Mouse (Mus musculus) forebrain, embryonic 13.5 days (tissue): ENCODE data around the gene Zbtb16. TPM values are rescaled to one million over a fixed set of nuclear protein-coding genes. Genes with fewer than 3 reads are reported as not detected.

ENCODE experiments used
- ATAC-seq: fragments of 200-750 bp; cut with Nextera tagmentation; 2 replicates; pipeline ENCODE4 v1.8.0; 2017
- H3K27ac ChIP-seq: fragments of 300-500 bp; sonication (generic); 2 replicates; pipeline ENCODE4 v1.5.1; 2015; ENCODE audit warnings: inconsistent platforms, mild to moderate bottlenecking, moderate library complexity
- H3K27me3 ChIP-seq: fragments of 300-500 bp; sonication (generic); 2 replicates; pipeline ENCODE4 v1.6.1; 2015; ENCODE audit warnings: mild to moderate bottlenecking, inconsistent platforms
- H3K36me3 ChIP-seq: fragments of 300-500 bp; sonication (generic); 2 replicates; pipeline ENCODE4 v1.6.1; 2015; ENCODE audit warnings: mild to moderate bottlenecking, inconsistent platforms; ENCODE audit not compliant: poor library complexity, severe bottlenecking
- H3K4me1 ChIP-seq: fragments of 300-500 bp; sonication (generic); 2 replicates; pipeline ENCODE4 v1.6.1; 2015; ENCODE audit warnings: inconsistent platforms
- H3K4me2 ChIP-seq: fragments of 300-500 bp; sonication (generic); 2 replicates; pipeline ENCODE4 v1.6.1; 2015; ENCODE audit warnings: inconsistent platforms, mild to moderate bottlenecking, moderate library complexity
- H3K4me3 ChIP-seq: fragments of 300-500 bp; sonication (generic); 2 replicates; pipeline ENCODE4 v1.5.1; 2015; ENCODE audit warnings: mild to moderate bottlenecking, inconsistent platforms
- H3K9ac ChIP-seq: fragments of 300-500 bp; sonication (generic); 2 replicates; pipeline ENCODE4 v1.6.1; 2015; ENCODE audit warnings: mild to moderate bottlenecking, inconsistent platforms
- H3K9me3 ChIP-seq: fragments of 300-500 bp; sonication (generic); replicated peaks from 2 replicates; pipeline ENCODE4 v1.6.1; 2016; ENCODE audit warnings: inconsistent platforms
- WGBS: fragments of 180-500 bp; shearing (Covaris S2); methylation state at CpG from one replicate; pipeline ENCODE4 v1.1.7; 2015; 5-methylcytosine and 5-hydroxymethylcytosine counted together
- polyA plus RNA-seq: library from polyadenylated mRNA; unstranded; fragments of >200 nt; fragmentation: Nextera tagmentation; extraction: Ambion mirVana; gene quantifications from 2 replicates; pipeline ENCODE4 v1.2.1, GENCODE M21; 2015

The Zbtb16 gene
- polyA plus RNA-seq, 1 experiment from 2014 or later = 3.2 TPM

GRCm38 (mm10) chr9:48773710-48774109, 62.3 kb downstream of the Zbtb16 start:
- Histone ChIP-seq H3K9me3 (no peaks in the 10 kb centered on the region), H3K9ac (no peak overlapping the region), H3K4me3 (no peak overlapping the region), H3K4me1 (no peaks in the 10 kb centered on the region), H3K36me3 (no peaks in the 10 kb centered on the region), H3K27me3 (no peaks in the 10 kb centered on the region), H3K27ac (no peak overlapping the region), H3K4me2 (no peak overlapping the region)
- WGBS = 93% methylated on average over 8 of the region's 8 CpGs
- ATAC-seq = no peak

- Histone ChIP-seq H3K4me1 (no peaks in the 10 kb centered on the region), H3K27me3 (no peaks in the 10 kb centered on the region), H3K9ac (no peak overlapping the region), H3K4me2 (no peak overlapping the region), H3K4me3 (no peak overlapping the region), H3K27ac (no peak overlapping the region), H3K9me3 (no peaks in the 10 kb centered on the region), H3K36me3 (no peaks in the 10 kb centered on the region)
- ATAC-seq = no peak
- 89% methylated on average over 6 of the region's 6 CpGs for WGBS
Observed at GRCm38 (mm10) chr9:48773130-48773529, 62.9 kb downstream of the Zbtb16 start.

GRCm38 (mm10) chr9:48771504-48771903, 64.5 kb downstream of the Zbtb16 start:
- 98% methylated on average over 6 of the region's 6 CpGs for WGBS
- no peak for ATAC-seq
- H3K4me2 ChIP-seq = no peak overlapping the region

GRCm38 (mm10) chr9:48768965-48769364, 67.1 kb downstream of the Zbtb16 start:
- Histone ChIP-seq H3K9me3 (no peaks in the 10 kb centered on the region), H3K4me2 (no peak overlapping the region), H3K4me3 (no peak overlapping the region), H3K4me1 (no peaks in the 10 kb centered on the region), H3K27ac (no peak overlapping the region), H3K9ac (no peak overlapping the region), H3K27me3 (no peaks in the 10 kb centered on the region), H3K36me3 (no peaks in the 10 kb centered on the region)
- WGBS = 94% methylated on average over 4 of the region's 4 CpGs
- ATAC-seq = no peak

More at GRCm38 (mm10) chr9:48771504-48771903, 64.5 kb downstream of the Zbtb16 start:
- Histone ChIP-seq H3K9ac (no peak overlapping the region), H3K27ac (no peak overlapping the region), H3K9me3 (no peaks in the 10 kb centered on the region), H3K4me1 (no peaks in the 10 kb centered on the region), H3K4me3 (no peak overlapping the region), H3K27me3 (no peaks in the 10 kb centered on the region), H3K36me3 (no peaks in the 10 kb centered on the region)

DNA sequence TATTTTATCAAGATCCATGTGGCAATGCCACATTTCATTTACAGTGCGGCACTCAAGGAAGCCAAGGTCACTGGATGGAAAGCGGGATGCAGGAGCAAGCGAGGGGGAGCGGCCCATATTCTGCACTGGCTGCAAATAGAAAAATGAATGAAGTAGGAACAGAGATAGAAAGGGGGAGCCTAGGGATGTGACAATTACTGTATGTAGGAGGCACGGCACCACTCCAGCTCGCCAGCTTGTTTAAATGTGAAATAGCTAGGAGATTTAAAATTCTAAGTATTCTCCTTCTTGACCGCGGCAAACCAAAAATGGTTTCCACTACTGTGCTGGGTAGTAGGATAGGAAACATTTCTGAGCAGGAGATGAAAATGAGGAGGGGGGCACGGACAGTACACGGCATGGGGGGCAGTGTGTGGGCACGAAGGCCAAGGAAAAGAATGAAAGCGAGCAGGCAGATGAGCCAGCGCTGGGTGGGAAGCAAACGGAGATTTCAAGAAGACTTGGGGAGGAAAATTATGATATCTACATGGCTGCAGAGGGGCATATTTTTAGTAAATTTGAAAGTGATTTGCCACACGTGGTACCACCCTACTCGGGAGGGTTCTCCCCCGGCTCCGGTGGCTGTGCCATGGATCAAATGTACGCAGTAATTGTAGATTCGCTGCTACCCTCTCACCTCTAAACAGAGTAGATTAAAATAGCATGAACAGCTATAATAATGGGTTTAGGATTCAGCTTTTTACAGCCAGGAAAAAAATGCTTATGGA, 68.2 kb downstream of the Zbtb16 start:
- Histone ChIP-seq H3K36me3 (no peaks in the 10 kb centered on the region), H3K4me2 (no peak overlapping the region), H3K27me3 (no peaks in the 10 kb centered on the region), H3K4me1 (no peaks in the 10 kb centered on the region), H3K27ac (no peak overlapping the region), H3K9me3 (no peaks in the 10 kb centered on the region), H3K9ac (no peak overlapping the region), H3K4me3 (no peak overlapping the region)
- 89% methylated on average over 20 of the region's 20 CpGs for WGBS
- no peak for ATAC-seq

DNA sequence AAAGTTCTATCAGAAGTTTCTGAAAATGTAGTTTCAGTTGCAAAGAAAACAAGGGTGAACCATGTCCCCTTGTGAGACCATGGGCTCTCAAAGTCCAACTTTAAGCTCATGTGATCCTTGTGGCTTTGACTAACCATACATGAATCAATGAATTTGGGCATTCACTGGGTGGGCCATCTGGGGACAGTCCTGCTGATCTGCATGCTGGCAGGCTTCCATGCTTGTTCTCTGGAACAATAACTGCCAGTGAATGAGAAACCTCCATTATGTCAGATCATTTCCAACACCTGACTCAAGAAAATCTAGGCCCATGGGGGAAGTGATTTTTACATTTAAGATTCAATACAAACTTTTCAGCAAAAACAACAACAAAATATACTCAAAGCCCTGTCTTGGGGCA, 70.1 kb downstream of the Zbtb16 start:
- no peak overlapping the region for H3K4me3 ChIP-seq
- no peak for ATAC-seq
- peaks cover 14% of the 10 kb centered on the region for H3K4me1 ChIP-seq

GRCm38 (mm10) chr9:48764311-48764710, 71.7 kb downstream of the Zbtb16 start:
- Histone ChIP-seq H3K4me1 (peaks cover 27% of the 10 kb centered on the region), H3K36me3 (no peaks in the 10 kb centered on the region), H3K9ac (no peak overlapping the region), H3K4me2 (no peak overlapping the region), H3K27ac (no peak overlapping the region), H3K27me3 (no peaks in the 10 kb centered on the region), H3K4me3 (no peak overlapping the region), H3K9me3 (no peaks in the 10 kb centered on the region)
- no peak for ATAC-seq
- 91% methylated on average over 5 of the region's 5 CpGs for WGBS

More for the DNA sequence above, 70.1 kb downstream of the Zbtb16 start:
- no peaks in the 10 kb centered on the region for H3K9me3 ChIP-seq
- H3K36me3 ChIP-seq = no peaks in the 10 kb centered on the region
- no peaks in the 10 kb centered on the region for H3K27me3 ChIP-seq
- no peak overlapping the region for H3K4me2 ChIP-seq
- no peak overlapping the region for H3K27ac ChIP-seq
- no peak overlapping the region for H3K9ac ChIP-seq

DNA sequence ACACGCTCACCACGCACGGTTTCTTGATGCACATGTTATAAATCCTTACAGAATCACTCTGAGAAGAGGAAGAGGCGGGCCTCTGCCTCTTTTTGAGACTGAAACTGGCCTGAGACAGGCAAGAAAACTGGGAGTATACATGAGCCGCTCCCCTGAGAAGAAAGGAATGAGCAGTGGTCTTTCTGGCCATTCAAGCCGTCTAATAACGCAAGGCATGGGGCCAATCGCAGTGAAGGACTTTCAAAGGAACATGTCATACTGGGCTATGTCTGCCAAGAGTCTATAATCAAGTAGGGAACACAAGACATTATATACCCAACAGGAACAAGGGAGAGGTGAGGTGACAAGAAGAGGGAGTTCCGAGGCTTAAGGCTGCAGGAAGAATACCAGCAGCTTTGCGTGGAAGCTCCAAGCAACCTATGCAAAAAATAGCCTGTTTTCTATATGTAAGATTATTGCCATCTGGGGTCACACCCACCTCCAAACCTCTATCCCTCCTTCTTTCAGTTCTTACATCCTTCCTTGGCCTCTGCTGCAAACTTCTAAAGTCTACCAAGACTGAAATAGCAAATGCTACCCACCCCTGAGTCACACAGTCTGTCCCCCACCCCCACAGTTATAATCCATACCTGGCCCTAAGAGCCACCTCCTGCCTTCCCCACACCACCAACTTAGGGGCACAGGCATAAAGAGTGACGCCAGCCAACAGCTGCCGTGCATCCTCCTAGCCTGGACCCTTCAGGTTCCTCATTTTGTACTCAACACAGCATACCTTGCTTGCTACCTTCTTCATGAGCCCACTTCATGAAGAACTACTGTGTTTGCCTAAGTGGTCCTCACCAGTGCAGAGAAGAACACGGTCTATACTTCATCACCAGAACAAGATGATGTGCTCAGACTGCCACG, 74.0 kb downstream of the Zbtb16 start:
- Histone ChIP-seq H3K4me3 (no peak overlapping the region), H3K4me2 (no peak overlapping the region), H3K36me3 (no peaks in the 10 kb centered on the region), H3K4me1 (peaks cover 33% of the 10 kb centered on the region), H3K27ac (0 out of 2 replicates have a peak overlapping the region, but pooled peaks have one; percentile 62), H3K9me3 (no peaks in the 10 kb centered on the region), H3K9ac (no peak overlapping the region), H3K27me3 (no peaks in the 10 kb centered on the region)
- 74% methylated on average over 14 of the region's 14 CpGs for WGBS
- no peak for ATAC-seq

- H3K27me3 ChIP-seq = no peaks in the 10 kb centered on the region
- peaks cover 38% of the 10 kb centered on the region for H3K4me1 ChIP-seq
- H3K9ac ChIP-seq = no peak overlapping the region
- ATAC-seq = no peak
- H3K4me3 ChIP-seq = no peak overlapping the region
- no peaks in the 10 kb centered on the region for H3K36me3 ChIP-seq
- H3K4me2 ChIP-seq = no peak overlapping the region
- WGBS = 88% methylated on average over 8 of the region's 8 CpGs
- peak overlapping the region; percentile 62 for H3K27ac ChIP-seq
- no peaks in the 10 kb centered on the region for H3K9me3 ChIP-seq
Observed at GRCm38 (mm10) chr9:48761175-48761556, 74.9 kb downstream of the Zbtb16 start.

DNA sequence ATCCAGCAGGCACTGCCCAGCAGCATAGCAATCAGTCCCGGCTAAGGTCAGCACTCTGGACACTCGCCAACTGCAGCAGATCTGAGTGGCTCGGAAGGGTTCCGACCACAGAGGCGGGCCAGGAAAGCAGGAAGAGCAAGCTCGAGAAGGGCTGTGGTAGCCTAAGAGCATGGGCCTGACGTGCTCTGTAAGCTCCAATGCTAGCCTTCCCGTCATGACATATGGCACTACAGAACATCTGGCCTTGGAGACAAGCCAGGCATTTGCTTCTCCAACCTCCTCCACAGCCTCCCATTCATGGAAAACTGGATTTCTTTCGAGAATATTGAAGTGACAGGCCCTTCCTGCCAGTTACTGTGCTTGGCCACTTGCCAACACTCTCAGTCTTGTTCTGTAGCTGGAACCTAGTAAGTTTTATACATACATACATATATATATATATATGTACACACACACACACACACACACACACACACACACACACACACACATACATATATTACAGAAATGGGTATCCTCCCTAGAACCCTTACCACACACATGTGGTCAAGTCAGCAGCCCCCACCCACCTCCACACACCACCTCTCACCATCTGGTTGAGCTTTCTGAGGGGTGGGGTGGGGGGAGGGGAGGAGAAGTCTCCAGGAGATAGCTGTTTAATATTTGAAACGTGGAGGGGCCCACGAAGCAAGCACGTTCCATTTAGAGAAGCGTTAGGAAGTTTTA, 75.4 kb downstream of the Zbtb16 start:
- WGBS = 48% methylated on average over 13 of the region's 13 CpGs
- no peaks in the 10 kb centered on the region for H3K9me3 ChIP-seq
- H3K4me1 ChIP-seq = peaks cover 43% of the 10 kb centered on the region
- no peak overlapping the region for H3K4me2 ChIP-seq
- peak overlapping the region; percentile 62 for H3K27ac ChIP-seq
- no peak overlapping the region for H3K4me3 ChIP-seq
- H3K36me3 ChIP-seq = no peaks in the 10 kb centered on the region
- peak; percentile 87 for ATAC-seq
- no peak overlapping the region for H3K9ac ChIP-seq
- H3K27me3 ChIP-seq = no peaks in the 10 kb centered on the region

DNA sequence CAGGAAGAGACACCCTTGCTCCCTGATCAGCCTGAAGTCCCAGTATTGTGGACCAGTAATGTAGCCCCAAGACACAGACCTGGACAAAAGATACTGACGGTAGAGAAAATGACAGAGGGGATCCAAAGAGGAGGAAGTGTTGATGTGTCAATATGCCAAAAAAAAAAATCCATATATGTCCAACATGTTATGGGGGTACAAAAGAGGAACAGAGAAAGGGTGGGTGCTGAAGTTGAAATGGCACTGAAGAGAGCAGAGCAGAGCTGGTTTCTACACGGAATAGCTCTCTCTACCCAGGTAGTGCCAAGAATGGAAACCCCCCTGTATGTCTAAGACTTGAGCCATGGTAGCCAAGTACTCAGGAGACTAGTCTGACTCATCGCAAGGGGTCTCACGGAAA, 76.9 kb downstream of the Zbtb16 start:
- Histone ChIP-seq H3K4me1 (peaks cover 46% of the 10 kb centered on the region), H3K27me3 (no peaks in the 10 kb centered on the region), H3K27ac (no peak overlapping the region), H3K4me2 (no peak overlapping the region), H3K9me3 (no peaks in the 10 kb centered on the region), H3K36me3 (no peaks in the 10 kb centered on the region), H3K9ac (no peak overlapping the region), H3K4me3 (no peak overlapping the region)
- WGBS = 91% methylated on average over 4 of the region's 4 CpGs
- no peak for ATAC-seq
